Mouse (Mus musculus) embryonic facial prominence, embryonic 10.5 days (tissue): Measurements from ENCODE around the gene Phf12. TPM values are rescaled to one million over a fixed set of nuclear protein-coding genes. Genes with fewer than 3 reads are reported as not detected.

Experiments used
- DNase-seq: peaks from one replicate; pipeline ENCODE4 v3.0.0-alpha.2; 2017; ENCODE audit warnings: low spot score
- H3K27ac ChIP-seq: fragments of 300-500 bp; sonication (generic); replicated peaks from 2 replicates; pipeline ENCODE4 v1.5.1; 2016; ENCODE audit warnings: mild to moderate bottlenecking
- H3K27me3 ChIP-seq: fragments of 300-500 bp; sonication (generic); replicated peaks from 2 replicates; pipeline ENCODE4 v1.6.1; 2016; ENCODE audit warnings: low read depth, mild to moderate bottlenecking; ENCODE audit not compliant: poor library complexity, severe bottlenecking
- H3K36me3 ChIP-seq: fragments of 300-500 bp; sonication (generic); replicated peaks from 2 replicates; pipeline ENCODE4 v1.6.1; 2016; ENCODE audit warnings: mild to moderate bottlenecking, moderate library complexity
- H3K4me1 ChIP-seq: fragments of 300-500 bp; sonication (generic); 2 replicates; pipeline ENCODE4 v1.6.1; 2016
- H3K4me3 ChIP-seq: fragments of 300-500 bp; sonication (generic); 2 replicates; pipeline ENCODE4 v1.5.1; 2016; ENCODE audit warnings: mild to moderate bottlenecking, moderate library complexity
- H3K9me3 ChIP-seq: fragments of 300-500 bp; sonication (generic); 2 replicates; pipeline ENCODE4 v1.6.1; 2016; ENCODE audit warnings: mild to moderate bottlenecking
- WGBS: fragments of 180-500 bp; shearing (Covaris S2); methylation state at CpG from one replicate; pipeline ENCODE4 v1.1.7; 2016; 5-methylcytosine and 5-hydroxymethylcytosine counted together
- microRNA counts: library from miRNA; unstranded; fragments of <30 nt; microRNA quantifications from one replicate; lab custom pipeline; 2017
- microRNA-seq: library from miRNA; unstranded; fragments of <30 nt; microRNA quantifications from one replicate; pipeline ENCODE4, GENCODE M21; 2017
- polyA plus RNA-seq: library from polyadenylated mRNA; unstranded; fragments of >200 nt; fragmentation: Nextera tagmentation; extraction: Ambion mirVana; gene quantifications from 2 replicates; pipeline ENCODE4 v1.2.1, GENCODE M21; 2016

Gene Phf12
- polyA plus RNA-seq, 1 experiment from 2014 or later: 20.5 TPM

DNA sequence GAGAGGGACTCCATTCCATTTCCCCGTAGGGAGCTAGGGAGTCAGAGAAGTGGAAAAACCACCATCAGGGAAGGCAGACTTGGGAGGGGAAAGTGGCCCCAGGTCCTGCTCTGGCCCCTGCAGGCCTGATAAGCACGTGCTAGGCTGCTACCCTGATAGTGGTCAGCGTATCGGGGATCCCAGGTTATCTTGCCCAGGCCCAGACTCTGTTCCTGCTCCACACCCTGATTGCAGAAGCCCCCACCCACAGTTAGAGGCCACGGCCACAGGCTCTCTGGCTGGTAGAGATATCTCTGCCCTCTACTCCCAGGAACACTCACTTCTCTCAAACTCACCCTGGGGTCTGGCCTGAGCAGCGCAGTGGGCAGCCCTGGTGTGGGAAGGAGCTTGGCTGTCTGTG, 87.1 kb downstream of the Phf12 start:
- Histone ChIP-seq H3K27ac (0 out of 2 replicates have a peak overlapping the region, but pooled peaks have one; percentile 19), H3K27me3 (no peaks in the 10 kb centered on the region)
- WGBS: 84% methylated on average over 6 of the region's 6 CpGs

DNA sequence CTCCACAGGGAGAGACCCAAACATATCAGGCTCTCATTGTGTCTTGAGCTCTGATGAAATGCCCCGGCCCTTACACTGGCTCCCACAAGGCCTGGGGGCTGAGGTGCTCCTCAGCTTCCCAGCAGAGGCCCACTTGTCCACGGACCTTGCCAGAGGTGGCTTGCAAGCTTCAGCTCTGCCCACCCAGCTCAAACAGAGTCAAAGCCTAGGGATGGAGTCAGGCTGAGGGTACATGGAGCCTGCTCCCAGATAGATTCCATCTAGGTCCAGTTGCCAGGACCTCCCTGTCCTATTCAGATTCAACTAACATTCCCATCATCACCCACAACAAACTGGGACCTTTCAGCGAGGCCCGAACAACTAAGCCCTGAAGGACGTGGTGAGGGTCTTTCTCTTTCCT, 89.4 kb downstream of the Phf12 start:
- no peak for DNase-seq
- Histone ChIP-seq H3K27me3 (no peaks in the 10 kb centered on the region), H3K9me3 (no peaks in the 10 kb centered on the region), H3K4me1 (0 out of 2 replicates have a peak, but pooled peaks cover 3% of the 10 kb centered on the region), H3K27ac (no peak overlapping the region; the same call in 1 of the 2 replicates), H3K4me3 (peak overlapping the region; percentile 19; the same call in 1 of the 2 replicates), H3K36me3 (peaks cover 64% of the 10 kb centered on the region)
- WGBS: 80% methylated on average over 5 of the region's 5 CpGs

More for the DNA sequence above, 87.1 kb downstream of the Phf12 start:
- Histone ChIP-seq H3K36me3 (peaks cover 42% of the 10 kb centered on the region), H3K9me3 (no peaks in the 10 kb centered on the region), H3K4me1 (0 out of 2 replicates have a peak, but pooled peaks cover 3% of the 10 kb centered on the region), H3K4me3 (no peak overlapping the region)
- no peak for DNase-seq

DNA sequence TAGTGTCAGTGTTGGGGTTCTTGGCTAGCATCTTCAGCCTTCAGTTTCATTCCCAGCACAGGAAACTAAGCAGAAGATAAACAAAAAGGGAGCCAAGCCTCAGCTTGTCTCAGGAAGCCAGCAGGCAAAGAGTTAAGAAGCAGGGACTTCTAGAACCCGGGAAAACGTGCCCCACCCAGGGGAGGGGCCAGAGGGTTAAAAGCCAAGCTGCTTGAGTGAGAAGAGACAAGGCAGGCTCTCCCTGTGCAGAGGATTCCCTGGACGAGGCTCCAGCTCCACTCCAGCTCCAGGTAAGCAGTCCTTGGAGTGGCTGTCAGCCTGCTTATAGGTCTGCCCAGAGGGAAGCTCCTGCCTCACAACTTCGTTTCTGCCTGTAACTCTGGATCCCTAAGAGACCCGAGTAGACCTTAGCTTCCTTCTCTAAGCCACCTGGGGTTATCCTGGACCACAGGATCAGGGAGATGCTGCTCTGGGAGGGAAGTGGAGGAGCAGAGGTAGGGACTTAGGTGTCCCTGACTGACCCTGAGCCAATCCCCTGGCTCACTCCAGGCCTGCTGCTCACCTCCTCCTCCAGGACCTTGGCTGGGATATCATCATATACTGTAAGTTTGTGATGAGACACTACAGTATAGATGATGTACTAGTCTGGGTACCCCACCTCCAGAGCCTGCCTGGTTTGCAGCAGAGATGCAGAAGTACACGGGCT, 90.0 kb downstream of the Phf12 start:
- peak overlapping the region; percentile 19; the same call in 1 of the 2 replicates for H3K4me3 ChIP-seq
- no peak for DNase-seq
- no peaks in the 10 kb centered on the region for H3K27me3 ChIP-seq
- H3K9me3 ChIP-seq: no peaks in the 10 kb centered on the region
- 0 out of 2 replicates have a peak, but pooled peaks cover 3% of the 10 kb centered on the region for H3K4me1 ChIP-seq
- WGBS: 32% methylated on average over 6 of the region's 6 CpGs
- H3K36me3 ChIP-seq: peaks cover 71% of the 10 kb centered on the region
- no peak overlapping the region for H3K27ac ChIP-seq

DNA sequence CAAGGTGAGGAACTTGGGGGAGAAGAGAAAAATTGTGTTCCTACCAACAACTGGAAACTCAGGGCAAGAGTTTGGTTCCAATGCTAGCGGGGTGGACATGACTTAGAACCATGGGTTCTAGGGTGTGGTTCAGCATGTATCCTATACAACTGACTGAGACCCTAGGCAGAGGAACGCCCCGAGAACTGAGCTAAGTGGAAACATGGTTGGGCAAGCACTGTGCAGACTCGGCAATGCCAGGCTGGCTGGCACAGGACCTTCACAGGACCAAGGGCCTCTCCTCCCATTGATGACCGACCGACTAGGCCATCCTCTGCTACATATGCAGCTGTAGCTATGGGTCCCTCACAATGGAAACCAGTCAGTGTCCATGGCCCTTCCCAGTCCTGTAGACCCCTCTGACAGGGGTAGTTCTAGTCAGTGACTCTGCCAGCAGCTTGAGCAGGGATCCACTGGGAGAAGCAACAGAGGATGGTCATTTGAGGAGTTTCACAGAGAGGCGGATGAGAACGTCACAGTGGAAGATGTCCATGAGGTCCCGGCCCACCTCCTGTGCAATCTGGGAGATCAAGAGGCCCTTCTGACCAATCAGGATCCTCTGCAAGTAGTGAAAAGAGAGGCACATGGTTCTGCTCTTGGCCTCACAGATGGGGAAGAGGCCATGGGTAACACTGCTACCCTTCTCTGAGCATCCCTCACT, 91.2 kb downstream of the Phf12 start:
- Histone ChIP-seq H3K9me3 (no peaks in the 10 kb centered on the region), H3K27me3 (no peaks in the 10 kb centered on the region), H3K4me3 (no peak overlapping the region), H3K27ac (no peak overlapping the region), H3K4me1 (0 out of 2 replicates have a peak, but pooled peaks cover 3% of the 10 kb centered on the region), H3K36me3 (peaks cover 78% of the 10 kb centered on the region)
- WGBS: 96% methylated on average over 9 of the region's 9 CpGs
- DNase-seq: no peak

DNA sequence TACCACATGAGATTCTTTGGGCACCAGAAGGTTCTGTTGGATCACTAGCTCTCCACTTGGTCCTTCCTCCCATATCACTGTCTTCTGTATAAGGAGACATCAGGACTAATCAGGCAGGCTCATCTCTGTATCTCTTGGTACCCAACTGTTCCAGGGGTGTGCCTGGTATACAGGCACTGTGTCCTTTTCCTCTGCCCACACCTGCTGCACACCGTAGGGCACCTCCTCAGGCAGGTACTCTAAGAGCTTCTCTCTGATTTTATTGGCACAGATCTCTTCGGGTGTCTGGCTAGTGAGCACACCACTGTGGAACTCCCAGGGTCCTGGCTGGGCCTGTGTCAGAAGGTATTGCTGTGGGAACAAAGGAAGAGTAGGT, 91.7 kb downstream of the Phf12 start:
- DNase-seq: no peak
- Histone ChIP-seq H3K4me1 (peaks cover 8% of the 10 kb centered on the region), H3K27ac (no peak overlapping the region), H3K4me3 (no peak overlapping the region), H3K9me3 (no peaks in the 10 kb centered on the region), H3K27me3 (no peaks in the 10 kb centered on the region), H3K36me3 (peaks cover 78% of the 10 kb centered on the region)
- 89% methylated on average over 2 of the region's 2 CpGs for WGBS

DNA sequence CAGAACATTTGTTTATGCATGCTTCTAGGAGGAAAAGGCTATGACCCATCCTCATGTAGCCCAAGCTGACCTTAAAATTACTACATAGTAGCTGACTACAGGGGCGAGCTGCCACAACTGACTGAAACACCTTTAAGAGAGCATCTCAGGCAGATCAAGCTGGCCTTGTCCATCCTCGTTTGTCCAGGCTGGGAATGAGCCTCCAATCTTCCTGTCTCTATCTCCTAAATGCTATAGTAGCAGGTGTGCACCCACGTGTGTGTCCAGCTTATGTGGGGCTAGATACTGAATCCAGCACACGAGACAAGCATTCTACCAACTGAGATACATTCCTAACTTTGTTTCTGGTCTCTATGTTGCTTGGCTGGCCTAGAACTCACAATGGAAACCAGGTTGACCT, 92.1 kb downstream of the Phf12 start:
- Histone ChIP-seq H3K9me3 (no peaks in the 10 kb centered on the region), H3K36me3 (peaks cover 78% of the 10 kb centered on the region), H3K27ac (no peak overlapping the region), H3K27me3 (no peaks in the 10 kb centered on the region), H3K4me1 (peaks cover 12% of the 10 kb centered on the region), H3K4me3 (no peak overlapping the region)
- 87% methylated on average over 4 of the region's 4 CpGs for WGBS
- DNase-seq: no peak

MicroRNAs encoded within 50 kb of the gene (microRNA counts, 519-probe panel; counts per million panel counts)
- 3,497 counts per million, percentile 72 among the panel's probes with 10 or more counts for microRNA mmu-miR-144 (lab: Ali Mortazavi, UCI)
- microRNA mmu-miR-451 (lab: Ali Mortazavi, UCI): 1,837 counts per million, percentile 60 among the panel's probes with 10 or more counts

Small RNA genes lying within 50 kb of the gene (microRNA-seq; reads per million reads assigned to microRNA genes)
- 39.6 reads per million, percentile 40 among the genes with 10 or more reads in this experiment for gene Mir144
- gene Mir451a: not detected
- gene Mir451b: not detected

Other genes with a start within 250 kb of the Phf12 start
- gene Myo18a, start 219.5 kb upstream of the Phf12 start, polyA plus RNA-seq: 25.7 and 27.2 TPM in 2 replicates
- gene Gm10277, start 195.0 kb upstream of the Phf12 start, polyA plus RNA-seq: 1.3 and 1.6 TPM in 2 replicates
- gene Pipox, start 88.7 kb upstream of the Phf12 start, polyA plus RNA-seq: 2.1 and 2.7 TPM in 2 replicates
- gene Sez6, start 52.0 kb upstream of the Phf12 start, polyA plus RNA-seq: 2.3 and 2.5 TPM in 2 replicates
- gene Dhrs13, start 49.5 kb downstream of the Phf12 start, polyA plus RNA-seq: 12.8 and 13.2 TPM in 2 replicates
- gene Flot2, start 55.2 kb downstream of the Phf12 start, polyA plus RNA-seq: 57.8 and 60.9 TPM in 2 replicates
- 40.9 and 41.5 TPM in 2 replicates for gene Eral1, start 97.6 kb downstream of the Phf12 start, polyA plus RNA-seq
- 28.2 and 29.9 TPM in 2 replicates for gene Fam222b, start 111.9 kb downstream of the Phf12 start, polyA plus RNA-seq
- 151 and 157 TPM in 2 replicates for gene Traf4, start 182.8 kb downstream of the Phf12 start, polyA plus RNA-seq
- gene Nek8, start 193.9 kb downstream of the Phf12 start, polyA plus RNA-seq: 13.5 and 15.3 TPM in 2 replicates
- 8.8 and 9.2 TPM in 2 replicates for gene Tlcd1, start 194.0 kb downstream of the Phf12 start, polyA plus RNA-seq
- gene Rpl23a, start 200.8 kb downstream of the Phf12 start, polyA plus RNA-seq: 1,123 and 1,138 TPM in 2 replicates
- 107 and 123 TPM in 2 replicates for gene Rab34, start 205.7 kb downstream of the Phf12 start, polyA plus RNA-seq
- 1.6 and 2.3 TPM in 2 replicates for gene Proca1, start 210.6 kb downstream of the Phf12 start, polyA plus RNA-seq